Mouse (Mus musculus) 3T3-L1 (cell line): ENCODE data around the gene Btg4.
A peak's percentile ranks its signal among the peaks of the same experiment; 100 is the strongest.

Experiments
- DNase-seq: peaks from one replicate; pipeline ENCODE4 v3.0.0-alpha.2; 2015; ENCODE audit warnings: low read depth, low spot score

The Btg4 gene

DNA sequence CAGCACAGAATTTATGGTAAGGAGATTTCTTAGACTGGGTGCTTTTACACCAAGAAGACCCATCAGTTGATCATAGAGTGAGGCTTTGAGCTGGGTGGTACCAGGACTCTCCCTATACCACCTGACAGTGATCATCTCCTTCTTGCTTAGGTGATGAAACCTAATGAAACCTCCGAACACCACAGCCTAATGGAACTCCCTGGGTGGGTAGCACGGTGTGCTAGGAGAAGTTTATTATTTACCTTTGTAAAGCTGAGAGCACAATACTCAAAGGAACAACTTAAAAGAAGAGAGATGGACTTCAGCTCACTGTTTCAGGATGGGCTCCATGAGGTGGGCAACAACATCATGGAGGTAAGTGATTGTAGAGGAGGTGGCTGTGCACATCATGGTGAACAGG, at the start of gene Btg4:
Gene Btg4 (plus strand): TSS at position 301 of the 400 bp plus-strand sequence.
- no peak for DNase-seq

DNA sequence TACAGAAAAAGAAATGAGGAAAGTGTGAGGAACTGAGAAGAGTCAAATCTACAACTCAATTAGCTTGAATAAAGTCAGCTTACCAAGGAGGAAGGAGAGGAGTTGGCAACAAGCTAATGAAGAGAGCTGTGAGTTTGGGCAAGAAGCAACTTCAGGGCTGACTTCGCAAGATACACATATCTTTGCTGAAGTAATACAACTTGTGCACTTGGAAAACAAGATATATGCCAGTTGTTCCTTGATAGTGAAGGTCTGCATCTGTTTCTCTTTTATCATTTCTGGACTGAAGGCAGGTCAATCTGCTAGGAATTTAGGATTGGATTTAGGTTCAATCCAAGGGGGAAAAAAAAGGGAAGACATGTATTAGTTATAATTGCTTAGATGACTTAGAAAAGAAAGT, 47.1 kb upstream of the Btg4 start:
- DNase-seq = no peak

DNA sequence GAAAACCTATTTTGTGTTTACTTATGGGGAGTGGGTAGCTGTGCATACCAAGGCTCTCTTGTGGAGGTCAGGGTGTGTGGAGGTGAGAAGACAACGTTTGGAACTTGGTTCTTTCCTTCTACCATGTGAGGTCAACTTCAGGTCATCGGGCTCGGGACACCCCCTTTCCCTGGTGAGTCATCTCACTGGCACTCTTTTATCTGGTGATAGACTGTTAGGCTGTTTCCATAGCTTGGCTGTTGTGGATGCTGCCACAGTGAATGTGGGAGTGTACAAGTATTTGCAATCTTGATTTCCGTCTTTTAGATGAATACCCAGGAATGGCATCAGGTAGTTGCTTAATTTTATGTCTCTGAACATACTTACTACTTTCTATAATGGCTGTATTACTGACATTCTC, 45.0 kb upstream of the Btg4 start:
- DNase-seq = peak; percentile 85

DNA sequence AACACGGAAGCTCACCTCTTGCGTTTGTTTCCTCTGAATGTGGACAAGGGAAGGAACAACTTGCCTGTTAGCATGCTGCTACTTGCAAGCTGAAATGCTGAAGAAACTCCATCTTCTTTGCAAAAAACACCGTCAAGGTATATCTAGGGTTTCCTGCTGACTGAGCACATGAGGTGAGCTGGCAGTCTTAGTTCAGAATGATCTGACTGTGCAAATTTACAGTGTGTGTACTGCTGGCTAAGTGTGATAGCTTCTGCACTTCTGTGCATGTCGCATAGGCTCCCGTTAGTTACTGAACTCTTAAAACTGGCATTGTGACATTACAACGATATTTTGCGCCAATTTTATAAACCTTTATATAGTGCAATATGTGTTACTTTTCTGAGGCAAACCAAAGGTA, 41.0 kb upstream of the Btg4 start:
- no peak for DNase-seq

DNA sequence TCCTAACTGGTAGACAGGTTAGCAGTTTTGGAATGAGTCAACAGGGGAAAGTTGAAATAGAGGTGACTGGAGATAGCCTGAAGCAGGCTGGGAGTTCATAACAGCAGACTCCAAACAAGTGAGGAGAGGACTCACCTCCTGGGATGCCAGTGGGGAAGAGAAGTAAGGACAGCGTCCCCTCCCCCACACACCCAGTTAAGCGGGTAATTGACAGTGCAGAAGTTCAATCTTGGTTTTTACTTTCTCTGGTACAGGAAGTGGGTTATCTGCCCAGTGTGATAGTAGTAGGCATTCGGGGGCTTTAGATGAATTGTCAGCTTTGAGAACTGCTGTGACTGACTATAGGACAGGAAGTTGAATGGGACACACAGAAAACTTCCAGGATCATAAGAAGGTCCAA, 40.4 kb upstream of the Btg4 start:
- DNase-seq = no peak

DNA sequence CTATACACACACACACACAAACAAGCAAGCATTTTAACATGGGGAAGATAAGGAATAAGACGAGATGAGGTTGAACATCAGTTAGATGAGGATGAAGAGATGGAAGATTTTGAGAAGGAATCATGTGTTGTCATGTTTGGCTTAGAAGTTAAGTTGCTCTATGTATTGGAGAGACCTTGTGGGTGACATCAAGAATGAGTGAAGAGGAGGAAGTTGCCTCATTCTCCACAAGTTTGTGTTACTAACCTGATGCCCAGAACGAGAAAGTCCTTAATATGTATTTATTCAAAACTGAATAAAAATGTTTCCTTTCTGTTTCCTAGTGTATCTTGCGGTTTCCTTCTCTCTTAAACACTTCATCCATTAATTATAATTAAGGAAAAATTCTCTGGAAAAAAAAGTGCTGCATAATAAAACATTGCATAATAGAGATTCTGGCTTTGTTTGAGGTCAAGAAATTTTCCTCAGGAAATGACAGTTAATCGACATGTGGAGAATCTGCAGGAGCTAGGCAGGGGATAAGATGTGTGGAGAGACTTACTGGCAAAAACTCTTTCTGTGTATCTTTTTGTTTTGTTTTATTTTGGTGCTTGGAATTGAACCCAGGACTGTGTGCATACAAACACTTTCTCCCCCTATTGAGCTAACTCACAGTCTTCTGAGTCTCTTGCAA, 39.4 kb upstream of the Btg4 start:
- DNase-seq = no peak

DNA sequence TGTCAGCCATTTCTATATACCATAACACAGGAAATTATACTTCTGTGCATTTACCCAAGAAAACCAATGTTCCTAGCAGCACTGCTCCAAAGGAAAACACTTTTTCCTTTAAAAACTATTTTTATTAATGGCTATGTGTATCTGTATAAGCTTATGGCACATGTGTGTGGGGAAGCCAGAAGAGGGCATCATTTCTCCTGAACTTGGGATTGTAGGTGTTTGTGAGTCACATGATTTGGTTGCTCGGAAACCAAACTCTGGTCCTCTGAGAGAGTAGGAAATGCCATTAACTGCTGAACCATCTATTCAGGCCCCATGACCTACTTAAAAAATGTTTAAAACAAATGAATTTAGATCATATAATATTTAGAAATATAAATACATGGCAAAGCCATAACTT, 33.7 kb upstream of the Btg4 start:
- DNase-seq = peak; percentile 37

DNA sequence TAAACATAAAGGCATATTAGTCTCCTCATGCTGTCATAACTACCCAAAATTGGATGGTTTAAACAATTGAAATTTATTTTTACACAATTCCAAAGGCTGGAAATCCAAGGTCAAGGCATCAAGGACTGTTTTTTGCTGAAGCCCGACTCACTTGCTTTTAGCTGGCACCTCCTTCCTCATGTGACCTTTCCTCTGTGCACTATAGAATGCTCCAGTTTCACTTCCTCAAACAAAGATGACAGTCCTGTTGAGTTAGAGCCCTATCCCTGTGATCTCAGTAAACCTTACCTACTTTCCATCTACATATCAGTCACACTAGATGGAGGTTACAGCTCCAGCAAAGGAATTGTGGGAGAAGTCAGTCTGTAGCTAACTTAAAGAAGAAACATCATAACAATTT, 30.6 kb upstream of the Btg4 start:
- no peak for DNase-seq

DNA sequence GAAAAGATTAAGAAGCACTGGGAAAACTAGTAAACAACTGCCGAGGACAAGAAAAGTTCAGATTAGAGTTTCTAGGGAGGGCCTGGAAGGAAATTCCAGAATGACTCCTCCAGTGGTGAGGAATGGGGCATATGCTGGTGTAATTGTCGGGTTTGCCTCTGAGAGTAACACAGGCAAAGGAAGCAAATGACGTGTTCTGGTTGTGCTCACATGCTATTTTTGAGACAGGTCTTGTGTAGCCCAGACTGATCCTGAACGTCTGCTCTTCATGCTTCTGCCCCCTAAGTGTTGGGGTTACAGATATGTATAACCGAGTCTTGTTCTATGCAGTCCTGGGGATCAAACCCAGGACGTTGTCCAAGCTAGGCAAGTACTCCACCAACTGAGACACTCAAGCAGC, 29.1 kb upstream of the Btg4 start:
- DNase-seq = no peak

DNA sequence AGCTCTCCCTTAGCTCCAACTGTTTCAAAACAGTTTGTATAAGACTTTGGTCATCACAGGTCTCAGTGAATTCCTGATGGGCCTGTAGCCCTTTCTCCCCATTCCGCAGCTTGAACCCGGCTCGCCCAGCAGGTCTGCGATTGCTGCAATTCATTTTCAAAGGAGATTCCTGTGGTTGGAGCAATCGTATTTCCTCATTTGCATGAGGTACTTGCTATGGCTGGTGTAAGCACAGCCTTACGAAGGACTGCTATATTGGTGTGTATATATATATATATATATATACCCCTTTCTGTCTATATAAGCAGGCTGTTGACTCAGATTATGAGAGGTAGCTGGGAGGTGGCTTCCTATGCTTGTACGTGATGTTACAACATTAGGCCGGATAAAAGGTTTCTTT, 28.4 kb upstream of the Btg4 start:
- DNase-seq = no peak

DNA sequence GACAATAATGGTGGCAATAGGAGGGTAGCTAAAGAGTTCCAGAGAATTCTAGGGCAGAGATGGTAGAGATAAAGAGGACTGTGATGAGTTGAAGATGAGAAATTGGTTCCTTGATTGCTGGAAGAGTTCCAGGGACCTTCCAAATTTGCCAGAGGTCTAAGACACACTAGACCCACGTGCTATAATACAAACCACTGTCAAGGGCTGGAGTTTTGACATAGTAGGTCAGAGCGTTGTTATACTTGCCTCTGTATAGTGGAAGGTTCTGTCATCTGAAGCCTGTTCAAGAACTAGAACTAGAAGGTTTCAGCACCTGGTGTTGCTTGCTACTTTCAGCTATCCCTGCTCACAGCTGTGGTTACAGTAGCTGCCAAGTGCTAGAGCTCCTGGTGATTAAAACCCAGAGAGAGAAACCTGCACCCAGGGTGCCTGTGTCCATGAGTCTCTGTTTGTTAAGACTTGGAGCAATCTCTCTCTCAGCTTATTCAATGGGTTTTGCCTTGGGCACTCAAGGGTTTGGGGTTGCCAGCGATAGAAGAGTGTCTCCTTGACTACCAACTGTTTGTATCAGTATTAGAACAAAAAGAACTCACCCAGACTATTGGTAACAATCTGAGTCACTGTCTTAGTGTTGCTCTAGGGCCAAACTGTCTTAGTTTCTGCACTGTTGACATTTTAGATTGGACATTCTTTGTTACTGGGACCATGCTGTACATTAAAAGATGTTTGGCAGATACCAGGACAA, 27.7 kb upstream of the Btg4 start:
- DNase-seq = no peak

DNA sequence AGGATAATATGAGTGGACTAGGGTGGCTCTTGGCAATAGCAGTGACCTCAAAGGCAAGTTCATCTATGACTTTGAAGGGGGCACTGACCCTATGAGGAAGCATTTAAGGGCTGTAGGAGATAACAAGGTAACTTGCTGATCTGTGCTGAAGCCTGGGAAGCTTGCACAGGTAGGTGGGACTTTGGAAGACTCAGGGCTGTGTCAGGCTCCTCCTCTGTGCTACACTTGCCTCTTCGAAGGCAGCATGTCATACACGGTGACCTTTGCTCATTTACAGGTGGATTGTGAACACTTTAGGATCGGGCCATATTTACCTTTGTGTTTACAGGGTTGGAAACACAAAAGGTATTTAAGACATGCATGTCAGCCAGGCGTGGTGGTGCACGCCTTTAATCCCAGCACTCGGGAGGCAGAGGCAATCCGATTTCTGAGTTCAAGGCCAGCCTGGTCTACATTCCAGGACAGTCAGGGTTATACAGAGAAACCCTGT, 19.2 kb upstream of the Btg4 start:
- DNase-seq = no peak

DNA sequence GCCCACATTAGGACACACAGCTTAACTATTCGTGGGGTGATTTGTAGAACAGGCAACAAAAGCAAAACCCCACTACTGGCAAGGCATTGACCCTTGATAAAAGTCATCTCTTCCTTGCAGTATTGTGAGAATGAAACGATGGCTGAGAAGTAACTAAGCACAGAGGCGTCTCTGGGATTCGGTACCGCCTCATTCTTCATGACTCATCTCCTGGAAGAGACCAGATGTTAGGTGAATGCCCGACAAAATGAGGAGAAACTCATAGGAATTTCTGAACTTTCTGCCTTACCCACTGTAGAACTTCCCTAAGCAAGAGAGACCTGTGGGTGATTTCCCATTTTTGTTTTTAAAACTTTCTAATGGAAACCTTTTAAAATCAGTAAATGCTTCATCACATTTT, 18.6 kb upstream of the Btg4 start:
- peak; percentile 86 for DNase-seq

DNA sequence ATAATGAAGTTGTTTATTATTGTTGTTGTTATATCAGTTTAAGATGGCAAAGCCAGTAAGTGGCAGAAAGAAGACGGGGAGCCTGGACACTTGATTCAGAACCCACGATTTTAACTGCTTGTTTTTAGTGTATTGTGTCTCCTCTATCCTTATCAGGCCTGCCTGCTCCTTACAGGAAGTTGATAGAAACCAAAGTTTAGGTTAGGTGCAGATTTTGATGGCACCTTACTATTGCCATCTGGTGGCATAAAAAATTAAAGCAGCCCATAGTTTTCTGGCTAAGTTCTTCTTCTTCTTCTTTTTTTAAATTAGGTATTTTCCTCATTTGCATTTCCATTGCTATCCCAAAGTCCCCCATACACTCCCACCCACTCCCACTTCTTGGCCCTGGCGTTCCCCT, 8.5 kb upstream of the Btg4 start:
- peak; percentile 77 for DNase-seq

DNA sequence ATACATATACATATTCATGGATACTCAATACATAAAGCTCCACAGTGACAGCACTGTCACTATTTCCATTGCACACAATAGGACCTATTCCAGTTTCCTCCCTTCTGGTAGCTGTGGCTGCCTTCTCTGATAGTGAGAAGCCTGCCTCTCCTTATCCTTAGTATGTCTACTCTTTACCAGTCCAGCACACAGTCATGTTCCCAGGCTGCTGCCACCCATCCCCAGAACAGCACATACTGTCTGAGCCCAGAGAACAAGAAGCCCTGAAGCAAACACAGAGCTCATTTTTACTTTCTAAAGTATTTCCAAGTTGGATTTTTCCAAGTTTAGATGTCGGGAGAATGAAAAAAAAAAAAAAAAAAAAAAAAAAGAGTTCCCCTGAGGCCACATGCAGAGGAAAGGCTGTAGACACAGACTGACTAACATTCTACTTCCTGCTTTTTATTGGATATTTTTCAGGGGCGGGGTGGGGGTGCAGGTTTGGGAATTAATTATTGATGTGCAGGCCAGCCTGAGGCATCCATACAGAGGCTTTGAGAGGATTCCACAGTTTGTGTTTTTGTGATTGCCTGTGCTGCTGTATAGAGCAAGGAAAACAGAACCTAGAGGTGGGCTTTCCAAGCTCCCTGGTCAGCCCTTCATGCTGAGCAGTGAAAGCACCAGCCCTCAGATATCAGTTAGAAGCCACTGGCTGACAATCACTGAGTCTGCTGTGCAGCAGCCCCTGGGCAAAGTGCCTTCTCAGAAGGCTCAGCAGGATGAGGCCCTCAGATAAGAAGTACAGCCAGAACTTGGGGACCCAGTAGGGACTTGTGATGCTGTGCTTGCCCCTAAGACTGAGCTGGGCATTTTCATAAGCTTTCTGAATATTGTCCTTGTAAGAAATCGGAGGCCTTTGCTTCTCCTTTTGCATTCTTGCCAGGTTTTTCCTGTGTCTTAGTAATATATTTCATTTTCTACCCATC, 4.1 kb upstream of the Btg4 start:
- DNase-seq = peak; percentile 72

DNA sequence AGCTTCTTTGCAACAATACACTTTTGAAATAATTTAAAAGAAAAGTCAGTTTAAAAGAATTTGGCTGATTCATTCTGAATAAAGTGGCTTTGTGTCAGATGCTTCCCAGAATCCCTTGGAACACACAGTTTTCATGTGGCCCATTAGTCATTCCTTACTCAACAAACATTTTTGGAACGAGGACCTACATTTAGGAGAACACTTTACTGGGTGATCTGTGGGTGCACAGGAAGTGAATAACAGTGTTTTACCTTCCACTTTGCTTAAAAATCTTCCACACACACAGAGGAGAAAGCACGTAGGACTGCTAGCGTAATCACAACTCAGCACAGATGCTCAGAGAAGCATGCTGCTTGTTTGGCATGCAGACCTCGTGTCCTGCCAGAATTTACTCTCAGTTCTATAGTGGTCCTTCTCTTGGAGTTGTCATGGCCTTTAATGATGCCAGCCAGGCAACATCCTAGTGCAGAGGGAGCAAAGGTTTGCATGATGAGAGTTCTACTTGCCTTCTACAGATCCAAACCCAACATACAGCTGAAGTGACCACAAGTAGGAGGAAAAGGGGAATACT, 1.7 kb upstream of the Btg4 start:
- DNase-seq = peak; percentile 84

DNA sequence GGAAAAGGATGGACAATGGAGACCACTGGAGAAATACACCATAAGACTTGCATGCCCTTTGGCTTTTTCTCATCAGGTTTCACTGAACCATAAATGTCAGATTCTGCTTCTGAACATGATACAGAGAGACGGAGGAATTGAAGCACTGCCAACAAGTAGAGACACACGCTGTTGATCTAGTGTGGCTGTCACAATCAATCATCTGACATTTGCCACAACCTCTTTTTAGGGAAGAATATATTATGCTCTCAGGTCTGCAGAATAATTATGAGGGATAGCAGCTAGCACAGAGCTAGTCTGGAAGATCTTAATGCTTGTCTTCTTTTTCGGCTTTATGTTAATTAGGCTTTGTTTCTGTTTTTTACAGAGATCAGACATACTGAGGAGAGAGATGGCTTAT, 7.5 kb downstream of the Btg4 start:
- DNase-seq = no peak

DNA sequence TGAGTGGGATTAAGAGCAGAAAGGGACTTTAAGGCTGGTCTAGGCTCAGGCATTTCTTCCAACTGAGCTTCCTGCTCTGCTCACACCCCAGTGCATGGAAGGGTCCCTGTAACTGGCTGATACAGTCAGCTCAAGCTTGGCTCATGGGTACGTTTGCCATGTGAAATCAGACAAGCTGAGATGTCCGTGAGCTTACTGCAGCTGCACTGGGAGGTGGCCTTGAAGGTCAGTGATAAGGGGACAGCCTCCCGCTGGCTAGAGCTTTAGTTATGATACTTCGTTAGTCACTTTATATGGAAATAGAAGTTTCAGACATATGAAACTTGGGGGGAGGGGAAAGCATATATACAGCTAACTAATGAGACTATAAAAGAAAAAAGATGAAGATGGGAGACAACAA, 10.1 kb downstream of the Btg4 start:
- no peak for DNase-seq

DNA sequence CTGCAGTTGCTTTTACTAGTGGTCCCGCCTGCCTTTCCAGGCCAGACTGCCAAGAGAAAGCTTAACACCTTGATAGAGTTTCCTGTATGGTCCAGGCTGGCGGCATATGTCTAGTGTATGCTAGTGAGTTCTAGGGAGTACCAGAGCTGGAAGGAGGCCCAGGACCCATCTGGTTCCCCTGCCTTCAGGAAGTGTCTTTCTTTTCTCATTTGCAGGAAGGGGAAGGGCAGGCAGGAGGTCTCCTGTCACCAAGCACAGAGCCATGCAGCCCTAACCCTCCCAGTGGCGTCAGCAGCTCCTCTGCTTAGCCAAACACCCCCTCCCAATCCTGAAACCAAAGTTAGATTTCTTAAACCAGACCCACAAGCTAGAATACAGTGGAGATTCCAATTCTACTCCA, 15.1 kb downstream of the Btg4 start:
- peak; percentile 57 for DNase-seq

DNA sequence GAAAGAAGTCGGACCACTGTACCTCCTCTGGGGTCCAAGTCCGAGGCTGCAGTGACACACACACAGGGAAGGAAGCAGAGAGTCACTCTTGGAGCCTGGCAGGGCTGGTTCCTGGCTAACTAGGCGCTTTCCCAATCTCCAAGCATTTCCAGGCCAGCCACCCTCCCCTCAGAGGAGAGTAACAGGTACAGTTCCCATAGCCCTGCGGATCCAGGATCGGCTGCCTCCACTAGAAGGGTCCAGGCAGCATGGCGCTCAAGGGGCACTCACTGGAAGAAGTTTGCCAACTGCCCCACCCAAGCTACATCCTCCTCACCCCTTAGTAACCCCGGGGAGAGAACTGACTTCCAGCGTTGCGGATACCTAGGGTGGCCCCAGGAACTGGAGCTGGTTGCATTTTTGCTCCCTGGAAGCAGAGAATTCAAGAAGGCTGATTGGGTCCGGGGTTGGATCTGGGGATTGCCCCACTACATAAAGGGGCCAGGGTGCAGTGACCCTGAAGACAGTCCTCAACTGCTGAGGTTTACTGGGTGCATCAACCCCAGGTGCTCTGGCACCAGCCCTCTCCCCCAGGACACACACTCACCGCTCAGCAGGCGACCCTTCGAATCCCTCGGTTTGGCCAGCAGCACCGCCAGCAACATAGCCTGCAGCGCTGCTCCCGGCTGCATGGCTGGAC, 15.7 kb downstream of the Btg4 start:
- peak; percentile 58 for DNase-seq

DNA sequence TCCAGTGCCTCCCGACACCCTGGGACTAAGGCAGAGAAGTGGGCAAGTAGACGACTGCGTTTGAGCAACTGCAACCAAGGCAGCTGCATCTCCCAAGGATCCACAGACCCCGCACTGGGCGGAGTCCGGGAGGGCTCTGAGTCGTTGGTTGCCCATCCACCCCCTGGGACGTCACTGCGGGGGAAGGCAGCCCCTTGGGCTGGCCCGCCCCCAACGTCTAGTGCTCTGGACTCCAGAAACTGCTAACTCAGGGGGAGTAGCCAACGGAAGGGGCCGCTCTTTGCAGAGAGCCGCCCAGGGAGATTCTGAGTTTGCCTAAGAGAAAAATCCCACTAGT, 16.2 kb downstream of the Btg4 start, which contains the start of gene Layn:
Gene Layn (minus strand): TSS at position 116 of the 337 bp plus-strand sequence.
- DNase-seq = peak; percentile 96
